Mouse (Mus musculus): ENCODE measurements around the gene Unc13a. TPM values are rescaled to one million over a fixed set of nuclear protein-coding genes. Genes with fewer than 3 reads are reported as not detected.

Gene Unc13a
- total and polyA plus RNA-seq, 3 experiments, result 4.6 to 7.3 (median 5.2) TPM

DNA sequence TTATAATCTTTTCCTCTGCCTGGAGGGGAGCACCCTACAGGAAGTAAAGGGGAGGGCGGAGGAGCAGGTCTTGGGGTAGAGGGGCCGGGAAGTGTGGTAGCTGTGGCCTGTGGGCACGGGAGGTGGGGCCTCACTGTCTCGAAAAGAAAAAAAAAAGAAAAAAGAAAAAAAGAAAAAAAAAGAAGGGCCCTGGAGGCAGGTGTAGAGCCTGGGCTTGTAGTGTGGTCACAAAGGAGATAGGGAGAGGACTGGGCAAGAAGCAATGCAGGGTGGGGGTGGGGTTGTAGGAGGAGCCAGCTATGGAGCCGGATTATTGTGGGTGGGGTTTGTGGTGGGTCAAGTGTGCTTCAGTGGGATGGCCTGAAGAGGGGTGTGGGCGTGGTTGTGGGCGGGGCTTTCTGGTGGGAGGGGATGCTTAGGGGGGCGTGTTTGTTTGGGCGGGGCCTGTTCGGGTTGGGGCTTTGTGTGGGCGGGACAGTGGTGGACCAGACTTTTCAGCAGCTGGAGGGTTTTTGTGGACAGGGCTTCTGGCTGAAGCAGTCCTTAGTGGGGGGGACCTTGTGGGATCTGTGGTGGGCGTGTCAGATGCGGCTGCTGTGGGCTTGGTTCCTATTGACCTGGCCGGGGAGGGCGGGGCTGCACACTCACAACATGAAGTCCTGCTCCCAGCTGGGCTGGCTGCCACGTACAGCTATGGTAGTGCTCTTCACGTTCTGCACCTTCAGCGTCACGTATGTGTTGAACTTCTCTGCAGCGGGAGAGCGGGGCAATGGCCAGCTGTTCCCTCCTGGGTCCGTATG lies 6.0 kb downstream of the Unc13a start:
- peak; percentile 75 for DNase-seq (ENCODE audit: low spot score)
- peak overlapping the region; percentile 70 for H3K4me3 ChIP-seq (ENCODE audit: low read depth, low read length)
- H3K9me3 ChIP-seq (replicated peaks), result no peaks in the 10 kb centered on the region
- TF ChIP-seq CTCF (IDR thresholded peaks at IDR 0.05; ENCODE audit: low read depth, low read length) (no peak), GATA1 (IDR thresholded peaks at IDR 0.05; ENCODE audit: borderline replicate concordance, low read length) (no peak), TAL1 (conservative IDR thresholded peaks at IDR 0.05; ENCODE audit: low read depth, low read length) (no peak), POLR2AphosphoS5 (IDR thresholded peaks at IDR 0.05; ENCODE audit: insufficient replicate concordance, low read depth, low read length) (no peak), GATA2 (IDR thresholded peaks at IDR 0.05; ENCODE audit: borderline replicate concordance, low read depth, low read length) (no peak)
- peaks cover 5% of the 10 kb centered on the region for H3K36me3 ChIP-seq (replicated peaks)
- peaks cover 56% of the 10 kb centered on the region for H3K4me1 ChIP-seq (ENCODE audit: insufficient read depth, low read depth, low read length)
- ATAC-seq (ENCODE audit: extremely low read depth, insufficient number of reproducible peaks, low FRiP score, poor library complexity, severe bottlenecking), result peak; percentile 66
- peaks cover 59% of the 10 kb centered on the region for H3K27me3 ChIP-seq (ENCODE audit: insufficient read depth, low read length)

- TF ChIP-seq POLR2AphosphoS5 (IDR thresholded peaks at IDR 0.05; ENCODE audit: insufficient replicate concordance, low read depth, low read length) (no peak), TAL1 (conservative IDR thresholded peaks at IDR 0.05; ENCODE audit: low read depth, low read length) (no peak), CTCF (IDR thresholded peaks at IDR 0.05; ENCODE audit: low read depth, low read length) (peak; percentile 73)
- Histone ChIP-seq H3K36me3 (replicated peaks) (peaks cover 5% of the 10 kb centered on the region), H3K9me3 (replicated peaks) (no peaks in the 10 kb centered on the region), H3K4me3 (ENCODE audit: low read depth, low read length) (no peak overlapping the region; the same call in 1 of the 2 replicates), H3K27me3 (ENCODE audit: insufficient read depth, low read length) (peaks cover 55% of the 10 kb centered on the region), H3K4me1 (ENCODE audit: insufficient read depth, low read depth, low read length) (peaks cover 27% of the 10 kb centered on the region)
- peak; percentile 70 for DNase-seq (ENCODE audit: low spot score)
- ATAC-seq (ENCODE audit: extremely low read depth, insufficient number of reproducible peaks, low FRiP score, poor library complexity, severe bottlenecking), result no peak
These were observed 11.0 kb downstream of the Unc13a start for GRCm38 (mm10) chr8:71660325-71661120.

DNA sequence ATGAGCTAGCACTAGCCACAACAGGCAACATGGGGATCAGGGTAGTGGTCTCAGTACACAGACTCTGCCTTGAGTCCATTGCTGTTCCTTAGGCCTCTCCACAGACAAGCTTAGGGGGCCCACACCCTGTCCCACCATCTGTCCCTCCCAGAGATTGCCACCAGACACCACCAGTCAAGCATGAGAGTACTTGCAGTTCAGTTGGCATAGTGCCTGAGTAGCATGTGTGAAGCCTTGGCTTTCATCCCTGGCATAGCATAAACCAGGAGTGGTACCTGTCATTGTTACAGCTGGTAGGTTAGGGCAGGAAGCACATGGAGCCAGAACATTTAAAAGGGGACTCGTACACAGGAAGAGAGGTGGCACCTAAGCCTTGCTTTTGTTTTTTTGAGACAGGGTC lies 11.8 kb downstream of the Unc13a start:
- DNase-seq (ENCODE audit: low spot score) (no peak), ATAC-seq (ENCODE audit: extremely low read depth, insufficient number of reproducible peaks, low FRiP score, poor library complexity, severe bottlenecking) (no peak)
- Histone ChIP-seq H3K36me3 (replicated peaks) (peaks cover 5% of the 10 kb centered on the region), H3K4me1 (ENCODE audit: insufficient read depth, low read depth, low read length) (peaks cover 25% of the 10 kb centered on the region), H3K4me3 (ENCODE audit: low read depth, low read length) (no peak overlapping the region), H3K27me3 (ENCODE audit: insufficient read depth, low read length) (peaks cover 60% of the 10 kb centered on the region), H3K9me3 (replicated peaks) (no peaks in the 10 kb centered on the region)
- TF ChIP-seq GATA1 (IDR thresholded peaks at IDR 0.05; ENCODE audit: borderline replicate concordance, low read length), result no peak
- no peak for TF ChIP-seq TAL1 (conservative IDR thresholded peaks at IDR 0.05; ENCODE audit: low read depth, low read length)
- TF ChIP-seq POLR2AphosphoS5 (IDR thresholded peaks at IDR 0.05; ENCODE audit: insufficient replicate concordance, low read depth, low read length), result no peak
- no peak for TF ChIP-seq GATA2 (IDR thresholded peaks at IDR 0.05; ENCODE audit: borderline replicate concordance, low read depth, low read length)
- no peak for TF ChIP-seq CTCF (IDR thresholded peaks at IDR 0.05; ENCODE audit: low read depth, low read length)

DNA sequence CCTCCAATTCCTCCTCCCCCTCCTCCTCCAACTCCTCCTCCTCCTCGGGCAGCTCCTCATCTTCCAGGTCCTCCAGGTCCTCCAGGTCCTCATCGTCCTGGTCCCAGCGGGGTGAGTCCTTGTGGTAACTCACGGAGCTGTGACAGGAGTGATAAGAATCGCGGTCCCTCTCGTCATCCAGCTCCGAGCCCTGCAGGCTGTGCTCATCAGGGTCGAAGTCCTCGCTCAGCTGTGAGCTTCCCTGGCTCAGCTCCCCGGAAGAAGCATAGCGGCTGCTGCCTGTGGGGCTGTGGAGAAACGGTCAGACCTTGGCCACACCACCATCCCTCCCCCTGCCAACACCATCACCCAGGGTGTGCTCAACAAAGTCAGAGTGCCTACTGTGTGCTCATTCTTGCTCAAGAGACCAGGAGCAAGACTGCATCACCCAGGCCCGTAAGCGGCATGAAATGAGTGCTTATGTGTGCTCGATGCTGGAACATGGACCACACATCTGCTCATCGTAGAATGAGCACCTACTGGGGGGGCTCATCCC lies 13.0 kb downstream of the Unc13a start:
- H3K27me3 ChIP-seq (ENCODE audit: insufficient read depth, low read length), result peaks cover 62% of the 10 kb centered on the region

DNA sequence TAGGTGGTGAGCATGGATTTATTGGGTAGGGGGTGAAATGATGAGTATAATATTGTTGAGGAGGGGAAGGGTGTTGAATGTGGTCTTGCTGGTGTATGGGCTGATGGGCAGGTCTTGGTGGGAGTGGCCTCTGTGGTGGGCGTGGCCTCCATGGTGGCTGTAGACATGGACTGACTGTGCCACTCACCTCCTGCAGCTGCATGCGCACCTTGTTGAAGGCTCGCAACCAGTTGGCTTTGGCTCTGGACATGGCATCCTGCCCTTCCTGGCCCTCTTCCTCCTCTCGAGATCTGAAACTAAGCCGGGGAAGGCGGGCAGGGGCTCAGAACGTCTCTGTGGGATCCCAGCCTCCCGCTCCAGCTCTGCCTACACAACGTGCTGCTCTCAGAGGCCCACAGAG lies 13.7 kb downstream of the Unc13a start:
- TF ChIP-seq TAL1 (conservative IDR thresholded peaks at IDR 0.05; ENCODE audit: low read depth, low read length) (no peak), CTCF (IDR thresholded peaks at IDR 0.05; ENCODE audit: low read depth, low read length) (no peak), GATA2 (IDR thresholded peaks at IDR 0.05; ENCODE audit: borderline replicate concordance, low read depth, low read length) (no peak), POLR2AphosphoS5 (IDR thresholded peaks at IDR 0.05; ENCODE audit: insufficient replicate concordance, low read depth, low read length) (no peak), GATA1 (IDR thresholded peaks at IDR 0.05; ENCODE audit: borderline replicate concordance, low read length) (no peak)
- peaks cover 62% of the 10 kb centered on the region for H3K27me3 ChIP-seq (ENCODE audit: insufficient read depth, low read length)
- ATAC-seq (ENCODE audit: extremely low read depth, insufficient number of reproducible peaks, low FRiP score, poor library complexity, severe bottlenecking) (no peak), DNase-seq (ENCODE audit: low spot score) (no peak)
- H3K4me3 ChIP-seq (ENCODE audit: low read depth, low read length), result no peak overlapping the region; the same call in 1 of the 2 replicates
- peaks cover 5% of the 10 kb centered on the region for H3K36me3 ChIP-seq (replicated peaks)
- no peaks in the 10 kb centered on the region for H3K9me3 ChIP-seq (replicated peaks)
- H3K4me1 ChIP-seq (ENCODE audit: insufficient read depth, low read depth, low read length), result peaks cover 26% of the 10 kb centered on the region

More for the DNA sequence above, 13.0 kb downstream of the Unc13a start:
- H3K36me3 ChIP-seq (replicated peaks), result peaks cover 5% of the 10 kb centered on the region
- peaks cover 26% of the 10 kb centered on the region for H3K4me1 ChIP-seq (ENCODE audit: insufficient read depth, low read depth, low read length)
- TF ChIP-seq GATA1 (IDR thresholded peaks at IDR 0.05; ENCODE audit: borderline replicate concordance, low read length), result no peak
- no peak for TF ChIP-seq CTCF (IDR thresholded peaks at IDR 0.05; ENCODE audit: low read depth, low read length)
- TF ChIP-seq POLR2AphosphoS5 (IDR thresholded peaks at IDR 0.05; ENCODE audit: insufficient replicate concordance, low read depth, low read length), result no peak
- no peak for TF ChIP-seq GATA2 (IDR thresholded peaks at IDR 0.05; ENCODE audit: borderline replicate concordance, low read depth, low read length)
- no peak for TF ChIP-seq TAL1 (conservative IDR thresholded peaks at IDR 0.05; ENCODE audit: low read depth, low read length)
- ATAC-seq (ENCODE audit: extremely low read depth, insufficient number of reproducible peaks, low FRiP score, poor library complexity, severe bottlenecking), result no peak
- no peak overlapping the region for H3K4me3 ChIP-seq (ENCODE audit: low read depth, low read length)
- no peaks in the 10 kb centered on the region for H3K9me3 ChIP-seq (replicated peaks)
- no peak for DNase-seq (ENCODE audit: low spot score)

DNA sequence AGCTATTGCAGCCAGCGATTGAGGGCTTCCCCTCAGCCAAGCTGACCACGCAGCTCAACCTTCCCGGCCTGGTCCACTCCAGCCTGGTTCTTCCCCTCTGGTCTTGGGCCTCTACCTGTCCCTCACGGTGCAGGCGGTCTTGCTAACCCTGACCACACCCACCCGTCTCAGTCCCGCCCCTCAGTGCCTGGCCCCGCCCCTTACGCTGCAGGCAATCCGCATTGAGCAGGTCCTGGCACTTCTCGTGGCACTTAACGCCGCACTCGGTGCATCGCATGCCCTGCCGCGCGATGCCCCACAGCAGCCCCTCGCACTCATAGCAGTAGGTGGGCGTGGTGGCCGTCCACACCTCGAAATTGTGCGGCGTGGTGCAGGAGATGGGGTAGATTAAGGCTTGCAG lies 17.0 kb downstream of the Unc13a start:
- peaks cover 21% of the 10 kb centered on the region for H3K4me1 ChIP-seq (ENCODE audit: insufficient read depth, low read depth, low read length)
- H3K27me3 ChIP-seq (ENCODE audit: insufficient read depth, low read length), result peaks cover 52% of the 10 kb centered on the region
- TF ChIP-seq TAL1 (conservative IDR thresholded peaks at IDR 0.05; ENCODE audit: low read depth, low read length) (no peak), POLR2AphosphoS5 (IDR thresholded peaks at IDR 0.05; ENCODE audit: insufficient replicate concordance, low read depth, low read length) (no peak), GATA1 (IDR thresholded peaks at IDR 0.05; ENCODE audit: borderline replicate concordance, low read length) (no peak), CTCF (IDR thresholded peaks at IDR 0.05; ENCODE audit: low read depth, low read length) (no peak), GATA2 (IDR thresholded peaks at IDR 0.05; ENCODE audit: borderline replicate concordance, low read depth, low read length) (no peak)
- ATAC-seq (ENCODE audit: extremely low read depth, insufficient number of reproducible peaks, low FRiP score, poor library complexity, severe bottlenecking) (no peak), DNase-seq (ENCODE audit: low spot score) (no peak)
- H3K4me3 ChIP-seq (ENCODE audit: low read depth, low read length), result no peak overlapping the region
- no peaks in the 10 kb centered on the region for H3K36me3 ChIP-seq (replicated peaks)
- no peaks in the 10 kb centered on the region for H3K9me3 ChIP-seq (replicated peaks)
